Mouse (Mus musculus) thymus, adult 2 months (tissue): ENCODE data around the gene Fam180a.

Source experiments
- CTCF ChIP-seq: fragments of 200-500 bp; IDR thresholded peaks from 2 replicates; pipeline ENCODE4 v1.5.1; 2012; ENCODE audit warnings: mild to moderate bottlenecking, control low read depth, low read length, moderate library complexity, borderline replicate concordance; ENCODE audit not compliant: control insufficient read depth, poor library complexity, insufficient read depth; ENCODE audit errors: extremely low read depth
- POLR2A ChIP-seq: fragments of 200-500 bp; IDR thresholded peaks from 2 replicates; pipeline ENCODE4 v1.6.1; 2012; ENCODE audit warnings: mild to moderate bottlenecking, low read length, control low read depth, moderate library complexity; ENCODE audit not compliant: control insufficient read depth, poor library complexity, insufficient read depth; ENCODE audit errors: extremely low read depth

DNA sequence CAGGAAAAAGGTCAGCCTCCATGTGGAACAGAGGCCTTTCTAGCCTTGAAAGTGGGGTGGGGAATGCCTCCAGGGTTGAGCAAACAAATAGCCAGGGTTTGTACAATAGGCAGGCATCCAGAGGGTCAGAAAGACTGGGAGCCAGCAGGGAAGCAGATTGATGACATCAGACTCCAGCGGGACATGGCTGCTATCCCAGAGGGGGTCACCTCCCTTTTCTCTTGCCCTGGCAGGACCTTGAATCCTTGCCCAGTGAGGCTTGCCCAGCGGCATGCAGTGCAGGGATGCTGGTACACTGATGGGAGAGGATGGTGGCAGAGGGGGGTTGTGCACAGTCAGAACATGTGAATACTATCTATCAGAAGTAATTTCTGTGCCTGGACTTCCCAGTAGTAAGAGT is 28.9 kb downstream of the Fam180a start:
- TF ChIP-seq POLR2A = no peak
- TF ChIP-seq CTCF = no peak
